In the genomic region with DNA sequence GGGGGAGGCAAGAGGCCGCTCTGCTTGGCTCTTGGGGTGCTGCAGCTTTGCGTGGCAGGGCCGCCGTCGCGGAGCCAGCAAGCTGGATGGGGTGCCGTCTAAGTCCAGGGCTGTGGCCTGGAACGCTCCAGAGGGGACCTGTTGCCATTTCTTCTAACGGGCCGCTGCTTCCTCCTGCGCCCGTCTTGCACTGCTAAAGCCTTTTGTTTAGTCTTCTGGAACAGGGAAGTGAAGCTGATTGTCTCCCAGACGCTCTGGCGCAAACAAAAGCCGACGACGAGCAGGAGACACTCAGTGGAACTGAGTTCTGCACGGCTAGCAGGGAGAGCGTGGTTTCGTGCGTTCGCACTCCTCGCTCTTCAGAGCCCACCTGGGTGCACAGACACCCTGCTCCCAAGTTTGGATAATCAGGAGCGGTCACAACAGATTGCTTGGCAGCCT, we compare ENCODE assay signal across 8 mouse cellular contexts. TPM values are rescaled to one million over a fixed set of nuclear protein-coding genes. Genes with fewer than 3 reads are reported as not detected.
DNase-seq lines count a peak whose midpoint lies in the region; ATAC-seq lines count a peak whose summit lies in the region.

No protein-coding gene starts in this region.

- peak overlapping the region; percentile 91 for H3K4me3 ChIP-seq in forebrain, embryonic 14.5 days (ENCODE audit: low read depth, low read length)
- H3K4me3 ChIP-seq in limb, embryonic 12.5 days (replicated peaks): peak overlapping the region; percentile 92
- H3K4me3 ChIP-seq in midbrain, embryonic 12.5 days: peak overlapping the region; percentile 95

- peak; percentile 50 for DNase-seq in ovary, adult 18-20 months (ENCODE audit: low spot score)
- DNase-seq in ovary, postnatal 10 days (ENCODE audit: low spot score): no peak
- DNase-seq in adipocyte (ENCODE audit: low spot score): peak; percentile 57
- DNase-seq in forebrain, embryonic 14.5 days (ENCODE audit: low spot score): peak; percentile 60
- no peak for DNase-seq in adrenal gland, adult (ENCODE audit: inconsistent age in 2 of 2, low spot score in 1 of 2)
- no peak for DNase-seq in left cerebral cortex, adult 11 months (ENCODE audit: low spot score)

- WGBS in forebrain, embryonic 14.5 days: under 1% methylated on average over 23 of the region's 24 CpGs
- WGBS in limb, embryonic 12.5 days: under 1% methylated on average over 24 of the region's 24 CpGs
- WGBS in midbrain, embryonic 12.5 days: under 1% methylated on average over 24 of the region's 24 CpGs

- H3K36me3 ChIP-seq in forebrain, embryonic 14.5 days (ENCODE audit: control insufficient read depth, insufficient read depth, low read length): no peaks in the 10 kb centered on the region
- peaks cover 8% of the 10 kb centered on the region; the same call in 1 of the 2 replicates for H3K36me3 ChIP-seq in limb, embryonic 12.5 days
- H3K36me3 ChIP-seq in midbrain, embryonic 12.5 days: no peaks in the 10 kb centered on the region

- H3K4me1 ChIP-seq in forebrain, embryonic 14.5 days (ENCODE audit: control insufficient read depth, insufficient read depth, low read length): peaks cover 11% of the 10 kb centered on the region
- peaks cover 26% of the 10 kb centered on the region for H3K4me1 ChIP-seq in limb, embryonic 12.5 days (replicated peaks)
- peaks cover 14% of the 10 kb centered on the region for H3K4me1 ChIP-seq in midbrain, embryonic 12.5 days

- H3K4me2 ChIP-seq in forebrain, embryonic 14.5 days (ENCODE audit: low read length): peak overlapping the region; percentile 74
- peak overlapping the region; percentile 76 for H3K4me2 ChIP-seq in limb, embryonic 12.5 days
- H3K4me2 ChIP-seq in midbrain, embryonic 12.5 days (replicated peaks): peak overlapping the region; percentile 79

- peak; percentile 27 for ATAC-seq in forebrain, embryonic 14.5 days
- ATAC-seq in limb, embryonic 12.5 days (ENCODE audit: insufficient number of reproducible peaks, insufficient read depth, low FRiP score, low TSS enrichment, low read depth): 0 out of 2 replicates have a peak, but pooled peaks have one; percentile 18
- ATAC-seq in midbrain, embryonic 12.5 days (ENCODE audit: low FRiP score, low read depth): peak; percentile 10

- no peaks in the 10 kb centered on the region for H3K27me3 ChIP-seq in forebrain, embryonic 14.5 days (replicated peaks; ENCODE audit: control insufficient read depth, insufficient read depth, low read length)
- no peaks in the 10 kb centered on the region for H3K27me3 ChIP-seq in limb, embryonic 12.5 days
- no peaks in the 10 kb centered on the region for H3K27me3 ChIP-seq in midbrain, embryonic 12.5 days

- peak overlapping the region; percentile 94 for H3K9ac ChIP-seq in forebrain, embryonic 14.5 days (ENCODE audit: low read length)
- peak overlapping the region; percentile 88 for H3K9ac ChIP-seq in limb, embryonic 12.5 days (replicated peaks)
- H3K9ac ChIP-seq in midbrain, embryonic 12.5 days (replicated peaks): peak overlapping the region; percentile 87

- peak overlapping the region; percentile 85 for H3K27ac ChIP-seq in forebrain, embryonic 14.5 days (ENCODE audit: low read depth, low read length)
- H3K27ac ChIP-seq in limb, embryonic 12.5 days: peak overlapping the region; percentile 89
- H3K27ac ChIP-seq in midbrain, embryonic 12.5 days (replicated peaks): peak overlapping the region; percentile 87

- no peaks in the 10 kb centered on the region for H3K9me3 ChIP-seq in forebrain, embryonic 14.5 days (replicated peaks; ENCODE audit: control insufficient read depth, low read length)
- H3K9me3 ChIP-seq in limb, embryonic 12.5 days: no peaks in the 10 kb centered on the region
- no peaks in the 10 kb centered on the region for H3K9me3 ChIP-seq in midbrain, embryonic 12.5 days

RNA-seq across cellular contexts. Expression of gene Cnot8, which starts 0.4 kb away (rescaled TPM):
- polyA plus RNA-seq in forebrain, embryonic 14.5 days (2014; fragmentation: Nextera tagmentation; extraction: Ambion mirVana): 136 and 146 TPM in 2 replicates
- 106 and 109 TPM in 2 replicates for polyA plus RNA-seq in limb, embryonic 12.5 days (2016; fragmentation: Nextera tagmentation; extraction: Ambion mirVana)
- polyA plus RNA-seq in midbrain, embryonic 12.5 days (2016; fragmentation: Nextera tagmentation; extraction: Ambion mirVana): 111 and 112 TPM in 2 replicates

RNA-seq across cellular contexts. Expression of gene Gm12248, which starts 11.4 kb away (rescaled TPM):
- not detected in 2 replicates for polyA plus RNA-seq in forebrain, embryonic 14.5 days (2014; fragmentation: Nextera tagmentation; extraction: Ambion mirVana)
- not detected in 2 replicates for polyA plus RNA-seq in limb, embryonic 12.5 days (2016; fragmentation: Nextera tagmentation; extraction: Ambion mirVana)
- not detected in 2 replicates for polyA plus RNA-seq in midbrain, embryonic 12.5 days (2016; fragmentation: Nextera tagmentation; extraction: Ambion mirVana)

Comparison
In these comparisons a context has a peak if more than half of its experiments do, and no peak if none do; other contexts are left out.
1. DNase-seq: peak in ovary, adult 18-20 months (single experiment), adipocyte (single experiment) and forebrain, embryonic 14.5 days (single experiment); none in ovary, postnatal 10 days (single experiment), adrenal gland, adult (0 of 2) and left cerebral cortex, adult 11 months (single experiment).
2. Peak in every context shown above with its lines, with median percentiles within 50 percentile points of each other: ATAC-seq, H3K27ac ChIP-seq, H3K4me2 ChIP-seq, H3K4me3 ChIP-seq and H3K9ac ChIP-seq.